Mouse (Mus musculus) spleen, adult 2 months (tissue): Measurements from ENCODE around the gene Ext2. TPM values are rescaled to one million over a fixed set of nuclear protein-coding genes. Genes with fewer than 3 reads are reported as not detected.

ENCODE experiments used
- DNase-seq, 2 experiments: peaks; one replicate each; pipeline versions ENCODE4 v3.0.0 to v3.0.0-alpha.2; 2012 to 2021; ENCODE audit warnings: low spot score in 2 of 2, low read depth in 1 of 2
- H3K27ac ChIP-seq: fragments of 200-500 bp; 2 replicates; pipeline ENCODE4 v1.5.1; 2012; ENCODE audit warnings: low read length, inconsistent platforms; ENCODE audit not compliant: insufficient read depth
- H3K27me3 ChIP-seq: fragments of 200-500 bp; 2 replicates; pipeline ENCODE4 v1.6.1; 2012; ENCODE audit warnings: mild to moderate bottlenecking, moderate library complexity, low read length, inconsistent platforms; ENCODE audit not compliant: control insufficient read depth, insufficient read depth
- H3K36me3 ChIP-seq: fragments of 200-500 bp; 2 replicates; pipeline ENCODE4 v1.6.1; 2012; ENCODE audit warnings: mild to moderate bottlenecking, low read length, inconsistent platforms; ENCODE audit not compliant: control insufficient read depth, insufficient read depth
- H3K4me1 ChIP-seq: fragments of 200-500 bp; 2 replicates; pipeline ENCODE4 v1.6.1; 2011; ENCODE audit warnings: inconsistent platforms; ENCODE audit not compliant: control insufficient read depth, insufficient read depth, insufficient read length
- H3K4me3 ChIP-seq: fragments of 200-500 bp; 2 replicates; pipeline ENCODE4 v1.5.1; 2011; ENCODE audit warnings: mild to moderate bottlenecking, inconsistent platforms; ENCODE audit not compliant: insufficient read depth, insufficient read length; ENCODE audit errors: extremely low read depth
- CTCF ChIP-seq: fragments of 200-500 bp; IDR thresholded peaks from 2 replicates; pipeline ENCODE4 v1.5.1; 2011; ENCODE audit warnings: mild to moderate bottlenecking, inconsistent platforms; ENCODE audit not compliant: insufficient read depth, insufficient read length, insufficient replicate concordance; ENCODE audit errors: extremely low read depth
- POLR2A ChIP-seq: fragments of 200-500 bp; IDR thresholded peaks from 2 replicates; pipeline ENCODE4 v1.6.1; 2011; ENCODE audit warnings: low read depth, low read length, inconsistent platforms
- WGBS: fragments of 180-500 bp; shearing (Covaris S2); methylation state at CpG from one replicate; pipeline ENCODE4 v1.1.7; 2018; 5-methylcytosine and 5-hydroxymethylcytosine counted together
- polyA plus RNA-seq: library from polyadenylated mRNA; depleted of rRNA; stranded (reverse); fragments of >200 nt; gene quantifications from 2 replicates; pipeline ENCODE4 v1.2.3, GENCODE M21; 2012

Gene Ext2
- polyA plus RNA-seq, 1 experiment: 23.9 TPM

DNA sequence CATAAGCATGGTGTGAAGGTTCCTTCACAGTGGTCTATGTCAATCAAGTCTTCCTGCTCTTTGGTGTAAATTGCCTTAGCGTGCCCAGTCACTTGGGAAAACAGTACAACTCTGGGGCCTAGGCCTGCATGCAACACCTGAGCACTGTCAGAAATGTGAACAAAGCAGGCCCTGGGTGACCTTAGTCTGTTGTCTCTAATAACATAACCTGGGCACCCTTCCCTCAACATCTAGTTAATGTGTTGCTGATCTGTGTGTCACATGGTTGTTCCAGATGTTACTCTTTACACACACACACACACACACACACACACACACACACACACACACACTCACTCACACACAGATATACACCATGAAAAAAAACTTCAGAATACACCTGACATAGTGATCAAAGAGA lies 101.4 kb downstream of the Ext2 start:
- no peak for DNase-seq
- no peak for TF ChIP-seq CTCF
- TF ChIP-seq POLR2A: no peak
- Histone ChIP-seq H3K4me3 (no peak overlapping the region), H3K36me3 (peaks cover 4% of the 10 kb centered on the region; the same call in 1 of the 2 replicates), H3K27me3 (no peaks in the 10 kb centered on the region), H3K4me1 (no peaks in the 10 kb centered on the region), H3K27ac (no peak overlapping the region)
- WGBS: 93% methylated on average over 1 of the region's 1 CpGs

DNA sequence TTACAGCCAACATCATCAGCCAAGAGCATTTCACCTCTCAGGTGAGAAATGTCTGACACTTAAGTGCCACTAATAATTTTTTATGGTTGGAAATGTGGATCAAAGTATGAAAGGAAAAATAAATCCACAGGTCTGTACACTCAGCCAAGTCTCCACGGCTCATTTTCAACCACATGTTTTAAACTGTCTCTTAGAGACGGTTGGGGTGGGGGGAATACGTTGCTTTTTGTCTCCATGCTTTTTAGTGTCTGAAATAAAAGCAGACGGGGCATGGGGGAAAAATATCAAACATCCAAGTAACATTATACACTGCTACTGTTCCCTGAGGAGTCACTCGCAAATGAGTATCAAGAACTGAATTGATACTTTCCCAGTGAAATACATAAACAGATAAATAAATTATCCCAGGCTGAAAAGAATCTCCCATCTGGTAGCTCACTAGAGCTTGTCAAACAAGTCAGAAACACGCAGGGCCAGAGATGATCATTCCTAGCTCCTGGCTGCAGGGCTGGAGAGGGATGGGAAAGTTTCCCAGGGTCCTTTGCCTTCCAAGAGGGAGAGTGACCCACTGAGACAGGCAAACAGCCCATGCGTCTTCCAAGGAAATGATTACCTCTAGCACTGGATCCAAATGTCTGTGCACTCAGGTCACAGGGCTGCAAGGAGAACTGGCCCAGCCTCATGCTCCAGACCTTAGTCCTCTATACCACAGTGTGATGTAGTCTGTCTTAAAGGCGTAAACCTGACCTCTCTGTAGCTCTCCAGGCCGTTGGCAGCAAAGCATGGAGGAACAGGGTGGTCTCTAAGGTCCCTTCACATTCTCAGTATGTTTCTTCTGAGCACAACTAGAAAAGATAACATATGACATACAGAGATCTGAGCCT lies 102.3 kb downstream of the Ext2 start:
- H3K4me1 ChIP-seq: no peaks in the 10 kb centered on the region
- no peak overlapping the region for H3K4me3 ChIP-seq
- no peak for DNase-seq
- H3K36me3 ChIP-seq: peaks cover 4% of the 10 kb centered on the region; the same call in 1 of the 2 replicates
- 92% methylated on average over 9 of the region's 9 CpGs for WGBS
- TF ChIP-seq CTCF: no peak
- no peak for TF ChIP-seq POLR2A
- H3K27me3 ChIP-seq: no peaks in the 10 kb centered on the region
- H3K27ac ChIP-seq: no peak overlapping the region

DNA sequence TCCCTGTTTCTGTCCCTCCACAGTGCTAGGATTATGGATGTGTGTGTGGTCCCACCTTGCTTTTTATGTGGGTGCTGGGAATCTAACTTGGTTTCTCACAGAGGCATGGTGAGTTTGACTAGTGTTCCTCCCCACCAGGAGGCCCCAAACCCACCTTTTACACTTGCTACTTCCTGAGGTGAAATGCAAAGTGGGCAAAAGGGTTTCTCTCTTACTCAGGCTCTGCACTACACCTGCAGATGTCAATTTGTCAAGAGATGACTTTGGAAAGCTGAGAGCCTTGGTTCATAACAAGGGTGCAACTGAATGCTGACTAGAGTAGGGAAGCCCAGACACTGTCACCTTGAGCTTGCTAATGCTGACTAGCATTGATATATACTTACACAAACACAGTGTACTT lies 109.1 kb downstream of the Ext2 start:
- H3K27me3 ChIP-seq: no peaks in the 10 kb centered on the region

DNA sequence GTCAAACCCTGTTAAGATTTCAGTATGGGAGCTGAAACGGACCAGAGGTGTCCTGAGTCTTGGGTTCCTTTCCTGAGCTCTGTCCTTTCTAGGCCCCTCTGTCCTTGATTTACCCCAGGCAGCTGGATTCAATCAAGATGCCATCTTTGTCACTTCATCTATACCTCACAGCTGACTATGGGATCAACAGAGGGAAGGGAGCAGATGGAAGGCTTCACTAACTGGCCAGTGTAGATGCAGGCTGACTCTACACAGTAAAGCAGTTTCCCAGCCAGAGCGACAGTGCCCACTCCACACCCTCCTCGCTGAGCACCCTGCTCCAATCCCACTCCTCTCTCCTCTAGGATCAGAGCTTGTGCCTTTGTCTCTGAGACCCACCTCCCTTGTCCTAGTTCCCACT lies 110.9 kb downstream of the Ext2 start:
- Histone ChIP-seq H3K27me3 (no peaks in the 10 kb centered on the region), H3K27ac (no peak overlapping the region), H3K4me3 (no peak overlapping the region), H3K4me1 (no peaks in the 10 kb centered on the region), H3K36me3 (no peaks in the 10 kb centered on the region; the same call in 1 of the 2 replicates)
- WGBS: 90% methylated on average over 3 of the region's 3 CpGs
- DNase-seq: no peak
- TF ChIP-seq POLR2A: no peak
- no peak for TF ChIP-seq CTCF

More for the DNA sequence above, 109.1 kb downstream of the Ext2 start:
- H3K4me3 ChIP-seq: no peak overlapping the region
- H3K36me3 ChIP-seq: no peaks in the 10 kb centered on the region
- H3K4me1 ChIP-seq: no peaks in the 10 kb centered on the region
- no peak for DNase-seq
- no peak overlapping the region for H3K27ac ChIP-seq
- no peak for TF ChIP-seq POLR2A
- TF ChIP-seq CTCF: no peak

DNA sequence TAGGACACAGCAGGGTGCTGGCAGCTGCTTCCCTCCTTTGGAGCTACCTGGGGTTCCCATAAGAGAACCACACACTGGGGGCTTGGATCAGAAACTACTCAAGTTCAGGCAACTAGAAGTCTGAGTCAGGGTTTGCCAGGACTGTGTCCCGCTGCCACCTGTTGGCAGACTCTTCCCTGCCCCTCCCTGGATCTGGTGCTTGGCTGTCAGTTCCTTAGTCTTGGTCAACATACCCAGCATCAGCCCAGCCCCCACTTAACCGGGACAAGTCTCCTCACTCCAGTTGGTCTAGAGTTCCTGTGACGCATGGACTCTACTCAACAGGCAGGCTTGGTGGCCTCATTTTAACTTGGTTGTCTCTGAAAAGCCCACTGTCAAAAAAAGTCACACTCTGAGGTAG lies 112.7 kb downstream of the Ext2 start:
- Histone ChIP-seq H3K27me3 (no peaks in the 10 kb centered on the region), H3K36me3 (no peaks in the 10 kb centered on the region; the same call in 1 of the 2 replicates), H3K4me1 (no peaks in the 10 kb centered on the region), H3K27ac (no peak overlapping the region), H3K4me3 (no peak overlapping the region)
- 85% methylated on average over 3 of the region's 3 CpGs for WGBS
- no peak for DNase-seq
- TF ChIP-seq POLR2A (no peak), CTCF (no peak)

DNA sequence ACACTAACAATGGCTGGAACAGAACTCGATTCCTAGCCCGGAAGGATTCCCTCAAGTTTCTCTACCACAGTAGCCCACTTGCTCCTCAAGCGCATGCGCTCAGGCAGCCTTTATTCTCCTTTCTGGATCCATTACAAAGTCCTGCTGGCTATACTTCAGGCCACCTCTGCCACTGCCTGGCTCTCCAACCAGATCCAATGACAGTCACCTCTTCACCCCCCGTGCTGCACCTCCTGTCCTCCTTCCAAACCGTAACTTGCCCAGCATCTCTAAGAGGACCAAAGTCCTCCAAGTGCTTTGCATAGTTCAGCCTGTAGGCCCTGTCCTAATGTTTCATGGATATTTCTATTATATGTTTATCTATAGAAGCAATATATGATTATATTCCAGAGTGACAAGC lies 113.1 kb downstream of the Ext2 start:
- TF ChIP-seq POLR2A (no peak), CTCF (no peak)
- no peak for DNase-seq
- Histone ChIP-seq H3K4me1 (no peaks in the 10 kb centered on the region), H3K27me3 (no peaks in the 10 kb centered on the region), H3K4me3 (no peak overlapping the region), H3K27ac (no peak overlapping the region), H3K36me3 (peaks cover 2% of the 10 kb centered on the region)
- WGBS: 95% methylated on average over 6 of the region's 6 CpGs

DNA sequence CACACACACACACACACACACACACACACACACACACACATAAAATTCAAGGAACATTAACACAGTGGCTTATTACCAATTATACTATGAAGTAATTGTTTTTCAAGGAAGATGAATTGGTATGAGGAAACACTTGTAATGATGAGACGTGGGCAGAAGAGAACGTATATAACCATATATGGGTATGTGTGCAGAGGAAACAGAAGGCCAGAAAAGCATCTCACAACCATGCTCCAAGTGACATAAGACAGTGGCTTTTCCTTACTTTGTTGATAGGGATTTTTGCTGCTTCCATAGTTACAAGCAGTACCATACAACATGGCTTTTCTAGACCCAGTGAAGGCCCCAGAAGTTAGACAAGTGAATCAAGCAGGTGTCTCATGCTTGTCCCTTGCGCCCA lies 115.5 kb downstream of the Ext2 start:
- Histone ChIP-seq H3K4me3 (no peak overlapping the region), H3K4me1 (no peaks in the 10 kb centered on the region), H3K27me3 (no peaks in the 10 kb centered on the region), H3K36me3 (peaks cover 5% of the 10 kb centered on the region), H3K27ac (no peak overlapping the region)
- TF ChIP-seq POLR2A: no peak
- TF ChIP-seq CTCF: no peak
- no peak for DNase-seq
- WGBS: 89% methylated on average over 3 of the region's 3 CpGs
